Mouse (Mus musculus) midbrain, embryonic 14.5 days (tissue): ENCODE measurements around the gene Hist2h3c2. TPM values are rescaled to one million over a fixed set of nuclear protein-coding genes. Genes with fewer than 3 reads are reported as not detected.

Source experiments
- ATAC-seq: fragments of 200-750 bp; cut with Nextera tagmentation; 2 replicates; pipeline ENCODE4 v1.8.0; 2017; ENCODE audit warnings: moderate number of reproducible peaks, moderate library complexity; ENCODE audit not compliant: low FRiP score, low TSS enrichment
- DNase-seq: peaks from one replicate; pipeline ENCODE4 v3.0.0-alpha.2; 2015
- H3K27ac ChIP-seq: fragments of 300-500 bp; sonication (generic); replicated peaks from 2 replicates; pipeline ENCODE4 v1.5.1; 2014; ENCODE audit warnings: mild to moderate bottlenecking, low read depth, low read length, moderate library complexity
- H3K27me3 ChIP-seq: fragments of 300-500 bp; sonication (generic); 2 replicates; pipeline ENCODE4 v1.6.1; 2014; ENCODE audit warnings: low read length, control low read depth, mixed read lengths; ENCODE audit not compliant: control insufficient read depth, insufficient read depth
- H3K36me3 ChIP-seq: fragments of 300-500 bp; sonication (generic); 2 replicates; pipeline ENCODE4 v1.6.1; 2014; ENCODE audit warnings: low read length, control low read depth; ENCODE audit not compliant: control insufficient read depth, insufficient read depth
- H3K4me1 ChIP-seq: fragments of 300-500 bp; sonication (generic); 2 replicates; pipeline ENCODE4 v1.6.1; 2014; ENCODE audit warnings: mild to moderate bottlenecking, antibody characterized with exemption, low read length, control low read depth; ENCODE audit not compliant: control insufficient read depth, insufficient read depth
- H3K4me2 ChIP-seq: fragments of 300-500 bp; sonication (generic); 2 replicates; pipeline ENCODE4 v1.6.1; 2014; ENCODE audit warnings: mild to moderate bottlenecking, low read length, moderate library complexity
- H3K4me3 ChIP-seq: fragments of 300-500 bp; sonication (generic); replicated peaks from 2 replicates; pipeline ENCODE4 v1.5.1; 2014; ENCODE audit warnings: low read depth, low read length
- H3K9ac ChIP-seq: fragments of 300-500 bp; sonication (generic); replicated peaks from 2 replicates; pipeline ENCODE4 v1.6.1; 2014; ENCODE audit warnings: mild to moderate bottlenecking, low read length, moderate library complexity
- H3K9me3 ChIP-seq: fragments of 300-500 bp; sonication (generic); 2 replicates; pipeline ENCODE4 v1.6.1; 2016; ENCODE audit warnings: low read length, control low read depth, mixed read lengths; ENCODE audit not compliant: control insufficient read depth
- WGBS: fragments of 180-500 bp; shearing (Covaris S2); extraction: QIAGEN DNeasy Blood & Tissue Kit; methylation state at CpG from one replicate; pipeline ENCODE4 v1.1.7; 2014; 5-methylcytosine and 5-hydroxymethylcytosine counted together
- polyA plus RNA-seq: library from polyadenylated mRNA; unstranded; fragments of >200 nt; fragmentation: Nextera tagmentation; extraction: Ambion mirVana; gene quantifications from 2 replicates; pipeline ENCODE4 v1.2.1, GENCODE M21; 2014

Hist2h3c2 gene
- polyA plus RNA-seq, 1 experiment from 2014 or later = 3.4 TPM

GRCm38 (mm10) chr3:96262979-96263550, 24.1 kb upstream of the Hist2h3c2 start, which contains the start of gene Hist2h4:
TSS of gene Hist2h4 (minus strand) at chr3:96263311.
- Histone ChIP-seq H3K4me2 (peak within 1 kb of the TSS; percentile 75), H3K36me3 (no peaks in the 10 kb centered on the region), H3K4me3 (peak within 1 kb of the TSS; percentile 51), H3K4me1 (peaks cover 13% of the 10 kb centered on the region), H3K9me3 (no peaks in the 10 kb centered on the region), H3K27me3 (no peaks in the 10 kb centered on the region), H3K27ac (peak within 1 kb of the TSS; percentile 94), H3K9ac (peak within 1 kb of the TSS; percentile 69)
- DNase-seq (peak; percentile 96), ATAC-seq (peak; percentile 86)
- WGBS = under 1% methylated on average over 40 of the region's 40 CpGs

- WGBS = 1% methylated on average over 19 of the region's 19 CpGs
- peaks cover 8% of the 10 kb centered on the region; the same call in 1 of the 2 replicates for H3K4me1 ChIP-seq
- H3K36me3 ChIP-seq = no peaks in the 10 kb centered on the region
Measured at GRCm38 (mm10) chr3:96262216-96262875, 23.4 kb upstream of the Hist2h3c2 start.

GRCm38 (mm10) chr3:96261623-96262022, 22.7 kb upstream of the Hist2h3c2 start:
- H3K9ac ChIP-seq = peak overlapping the region; percentile 69
- H3K4me1 ChIP-seq = peaks cover 8% of the 10 kb centered on the region; the same call in 1 of the 2 replicates
- no peaks in the 10 kb centered on the region for H3K36me3 ChIP-seq
- H3K27ac ChIP-seq = peak overlapping the region; percentile 94
- ATAC-seq (no peak), DNase-seq (no peak)
- peak overlapping the region; percentile 75 for H3K4me2 ChIP-seq
- H3K4me3 ChIP-seq = peak overlapping the region; percentile 51
- 62% methylated on average over 3 of the region's 3 CpGs for WGBS
- H3K27me3 ChIP-seq = no peaks in the 10 kb centered on the region
- no peaks in the 10 kb centered on the region for H3K9me3 ChIP-seq

More at GRCm38 (mm10) chr3:96262216-96262875, 23.4 kb upstream of the Hist2h3c2 start:
- H3K27ac ChIP-seq = peak overlapping the region; percentile 94
- H3K9ac ChIP-seq = peak overlapping the region; percentile 69
- H3K4me3 ChIP-seq = peak overlapping the region; percentile 51
- H3K9me3 ChIP-seq = no peaks in the 10 kb centered on the region
- ATAC-seq (peak; percentile 72), DNase-seq (peak; percentile 83)
- H3K4me2 ChIP-seq = peak overlapping the region; percentile 75
- H3K27me3 ChIP-seq = no peaks in the 10 kb centered on the region

- Histone ChIP-seq H3K27ac (no peak overlapping the region), H3K27me3 (no peaks in the 10 kb centered on the region), H3K4me2 (no peak overlapping the region), H3K4me1 (peaks cover 8% of the 10 kb centered on the region; the same call in 1 of the 2 replicates), H3K9me3 (no peaks in the 10 kb centered on the region), H3K4me3 (no peak overlapping the region), H3K9ac (no peak overlapping the region), H3K36me3 (no peaks in the 10 kb centered on the region)
- ATAC-seq (no peak), DNase-seq (no peak)
- WGBS = 94% methylated on average over 5 of the region's 5 CpGs
Measured at GRCm38 (mm10) chr3:96260220-96260619, 21.3 kb upstream of the Hist2h3c2 start.

- no peaks in the 10 kb centered on the region for H3K9me3 ChIP-seq
- no peak for ATAC-seq
- H3K36me3 ChIP-seq = no peaks in the 10 kb centered on the region
- no peaks in the 10 kb centered on the region for H3K4me1 ChIP-seq
- 83% methylated on average over 3 of the region's 3 CpGs for WGBS
- no peak for DNase-seq
- H3K4me3 ChIP-seq = no peak overlapping the region
- no peak overlapping the region for H3K9ac ChIP-seq
- H3K4me2 ChIP-seq = no peak overlapping the region
- H3K27me3 ChIP-seq = no peaks in the 10 kb centered on the region
- H3K27ac ChIP-seq = no peak overlapping the region
Measured at GRCm38 (mm10) chr3:96257190-96257589, 18.3 kb upstream of the Hist2h3c2 start.

- Histone ChIP-seq H3K36me3 (no peaks in the 10 kb centered on the region), H3K9ac (no peak overlapping the region), H3K9me3 (no peaks in the 10 kb centered on the region), H3K4me2 (no peak overlapping the region), H3K27me3 (no peaks in the 10 kb centered on the region), H3K27ac (no peak overlapping the region), H3K4me1 (no peaks in the 10 kb centered on the region), H3K4me3 (no peak overlapping the region)
- WGBS = 87% methylated on average over 5 of the region's 5 CpGs
- DNase-seq = no peak
- ATAC-seq = no peak
Measured at GRCm38 (mm10) chr3:96255926-96256593, 17.1 kb upstream of the Hist2h3c2 start.

- Histone ChIP-seq H3K27ac (no peak overlapping the region), H3K27me3 (no peaks in the 10 kb centered on the region), H3K36me3 (no peaks in the 10 kb centered on the region), H3K4me2 (no peak overlapping the region), H3K9me3 (no peaks in the 10 kb centered on the region), H3K9ac (0 out of 2 replicates have a peak overlapping the region, but pooled peaks have one; percentile 16), H3K4me3 (no peak overlapping the region), H3K4me1 (no peaks in the 10 kb centered on the region)
- DNase-seq (peak; percentile 61), ATAC-seq (no peak)
- WGBS = 49% methylated on average over 10 of the region's 10 CpGs
Measured at GRCm38 (mm10) chr3:96254683-96255355, 15.9 kb upstream of the Hist2h3c2 start.

GRCm38 (mm10) chr3:96251787-96252186, 12.9 kb upstream of the Hist2h3c2 start:
- no peak overlapping the region for H3K4me3 ChIP-seq
- no peak for DNase-seq
- no peak overlapping the region for H3K4me2 ChIP-seq
- H3K36me3 ChIP-seq = no peaks in the 10 kb centered on the region
- no peaks in the 10 kb centered on the region for H3K27me3 ChIP-seq
- ATAC-seq = no peak
- H3K4me1 ChIP-seq = 0 out of 2 replicates have a peak, but pooled peaks cover 9% of the 10 kb centered on the region
- H3K9me3 ChIP-seq = no peaks in the 10 kb centered on the region
- no peak overlapping the region for H3K27ac ChIP-seq
- H3K9ac ChIP-seq = no peak overlapping the region
- 94% methylated on average over 3 of the region's 3 CpGs for WGBS
